Mouse (Mus musculus) midbrain, embryonic 15.5 days (tissue): ENCODE measurements around the gene Suz12. TPM values are rescaled to one million over a fixed set of nuclear protein-coding genes. Genes with fewer than 3 reads are reported as not detected.
"Not testable (repeated sequence)": the region's sequence is repeated elsewhere in the genome, so short reads cannot be mapped to it uniquely, and the experiment has no call there.

Source experiments
- ATAC-seq: fragments of 200-750 bp; cut with Nextera tagmentation; replicated peaks from 2 replicates; pipeline ENCODE4 v1.8.0; 2017; ENCODE audit warnings: moderate TSS enrichment
- H3K27ac ChIP-seq: fragments of 300-500 bp; sonication (generic); 2 replicates; pipeline ENCODE4 v1.5.1; 2015; ENCODE audit warnings: mild to moderate bottlenecking, inconsistent platforms
- H3K27me3 ChIP-seq: fragments of 300-500 bp; sonication (generic); replicated peaks from 2 replicates; pipeline ENCODE4 v1.6.1; 2015; ENCODE audit warnings: inconsistent platforms
- H3K36me3 ChIP-seq: fragments of 300-500 bp; sonication (generic); replicated peaks from 2 replicates; pipeline ENCODE4 v1.6.1; 2015; ENCODE audit warnings: inconsistent platforms
- H3K4me1 ChIP-seq: fragments of 300-500 bp; sonication (generic); 2 replicates; pipeline ENCODE4 v1.6.1; 2015; ENCODE audit warnings: inconsistent platforms
- H3K4me2 ChIP-seq: fragments of 300-500 bp; sonication (generic); 2 replicates; pipeline ENCODE4 v1.6.1; 2015; ENCODE audit warnings: inconsistent platforms, mild to moderate bottlenecking, moderate library complexity
- H3K4me3 ChIP-seq: fragments of 300-500 bp; sonication (generic); 2 replicates; pipeline ENCODE4 v1.5.1; 2015; ENCODE audit warnings: mild to moderate bottlenecking, inconsistent platforms
- H3K9ac ChIP-seq: fragments of 300-500 bp; sonication (generic); 2 replicates; pipeline ENCODE4 v1.6.1; 2015; ENCODE audit warnings: mild to moderate bottlenecking, inconsistent platforms
- H3K9me3 ChIP-seq: fragments of 300-500 bp; sonication (generic); 2 replicates; pipeline ENCODE4 v1.6.1; 2016; ENCODE audit warnings: inconsistent platforms
- WGBS: fragments of 180-500 bp; shearing (Covaris S2); methylation state at CpG from one replicate; pipeline ENCODE4 v1.1.7; 2015; ENCODE audit warnings: mixed read lengths; 5-methylcytosine and 5-hydroxymethylcytosine counted together
- polyA plus RNA-seq: library from polyadenylated mRNA; unstranded; fragments of >200 nt; fragmentation: Nextera tagmentation; extraction: Ambion mirVana; gene quantifications from 2 replicates; pipeline ENCODE4 v1.2.1, GENCODE M21; 2015

Gene Suz12
- polyA plus RNA-seq, 1 experiment from 2014 or later, result 13.8 TPM

GRCm38 (mm10) chr11:79994271-79994988 lies 1.5 kb downstream of the Suz12 start:
- Histone ChIP-seq H3K9me3 (no peaks in the 10 kb centered on the region), H3K9ac (peak overlapping the region; percentile 80; the same call in 1 of the 2 replicates), H3K4me2 (peak overlapping the region; percentile 76), H3K4me3 (peak overlapping the region; percentile 94), H3K27me3 (no peaks in the 10 kb centered on the region), H3K27ac (no peak overlapping the region), H3K36me3 (no peaks in the 10 kb centered on the region), H3K4me1 (0 out of 2 replicates have a peak, but pooled peaks cover 5% of the 10 kb centered on the region)
- ATAC-seq, result no peak
- WGBS, result 3% methylated on average over 7 of the region's 7 CpGs

GRCm38 (mm10) chr11:80016533-80016932 lies 23.6 kb downstream of the Suz12 start:
- H3K9me3 ChIP-seq, H3K27ac ChIP-seq, H3K4me3 ChIP-seq, H3K4me1 ChIP-seq, H3K9ac ChIP-seq, H3K4me2 ChIP-seq, ATAC-seq, H3K27me3 ChIP-seq: not testable (repeated sequence)
- 94% methylated on average over 5 of the region's 5 CpGs for WGBS
- H3K36me3 ChIP-seq, result peaks cover 32% of the 10 kb centered on the region

- H3K27ac ChIP-seq, result no peak overlapping the region
- 100% methylated on average over 1 of the region's 1 CpGs for WGBS
- H3K36me3 ChIP-seq, result peaks cover 37% of the 10 kb centered on the region
- no peak overlapping the region for H3K9ac ChIP-seq
- H3K9me3 ChIP-seq, result no peaks in the 10 kb centered on the region
- H3K27me3 ChIP-seq, result no peaks in the 10 kb centered on the region
- no peak for ATAC-seq
- H3K4me3 ChIP-seq, result no peak overlapping the region
- no peak overlapping the region for H3K4me2 ChIP-seq
- no peaks in the 10 kb centered on the region for H3K4me1 ChIP-seq
Observed at GRCm38 (mm10) chr11:80019792-80020191, 26.9 kb downstream of the Suz12 start.

- no peak overlapping the region for H3K4me2 ChIP-seq
- H3K4me3 ChIP-seq, result no peak overlapping the region
- no peak overlapping the region for H3K9ac ChIP-seq
- H3K27me3 ChIP-seq, result no peaks in the 10 kb centered on the region
- peaks cover 39% of the 10 kb centered on the region for H3K36me3 ChIP-seq
- ATAC-seq, result no peak
- H3K27ac ChIP-seq, result no peak overlapping the region
- H3K9me3 ChIP-seq, result no peaks in the 10 kb centered on the region
- WGBS, result 93% methylated on average over 4 of the region's 4 CpGs
- no peaks in the 10 kb centered on the region for H3K4me1 ChIP-seq
Observed at GRCm38 (mm10) chr11:80021306-80021705, 28.4 kb downstream of the Suz12 start.

- 79% methylated on average over 8 of the region's 8 CpGs for WGBS
- Histone ChIP-seq H3K4me3 (no peak overlapping the region), H3K27ac (no peak overlapping the region), H3K36me3 (peaks cover 7% of the 10 kb centered on the region; the same call in 1 of the 2 replicates), H3K9me3 (no peaks in the 10 kb centered on the region), H3K9ac (no peak overlapping the region), H3K4me2 (no peak overlapping the region), H3K27me3 (no peaks in the 10 kb centered on the region), H3K4me1 (no peaks in the 10 kb centered on the region)
- ATAC-seq, result no peak
Observed at GRCm38 (mm10) chr11:80037495-80037894, 44.6 kb downstream of the Suz12 start.

- no peaks in the 10 kb centered on the region for H3K27me3 ChIP-seq
- H3K4me3 ChIP-seq, result no peak overlapping the region
- no peak for ATAC-seq
- H3K4me1 ChIP-seq, result no peaks in the 10 kb centered on the region
- H3K9me3 ChIP-seq, result no peaks in the 10 kb centered on the region
- no peak overlapping the region for H3K27ac ChIP-seq
- no peak overlapping the region for H3K9ac ChIP-seq
- 56% methylated on average over 10 of the region's 10 CpGs for WGBS
- H3K36me3 ChIP-seq, result no peaks in the 10 kb centered on the region
- H3K4me2 ChIP-seq, result no peak overlapping the region
Observed at GRCm38 (mm10) chr11:80042615-80043418, 49.9 kb downstream of the Suz12 start.

- no peak for ATAC-seq
- 90% methylated on average over 8 of the region's 8 CpGs for WGBS
- H3K9ac ChIP-seq, result no peak overlapping the region
- H3K4me3 ChIP-seq, result no peak overlapping the region
- H3K27me3 ChIP-seq, result no peaks in the 10 kb centered on the region
- no peaks in the 10 kb centered on the region for H3K9me3 ChIP-seq
- H3K4me2 ChIP-seq, result no peak overlapping the region
- H3K36me3 ChIP-seq, result no peaks in the 10 kb centered on the region
- H3K27ac ChIP-seq, result no peak overlapping the region
- no peaks in the 10 kb centered on the region for H3K4me1 ChIP-seq
Observed at GRCm38 (mm10) chr11:80043419-80043817, 50.5 kb downstream of the Suz12 start.

- Histone ChIP-seq H3K36me3 (no peaks in the 10 kb centered on the region), H3K27ac (no peak overlapping the region), H3K4me3 (no peak overlapping the region), H3K4me1 (no peaks in the 10 kb centered on the region), H3K9ac (no peak overlapping the region), H3K4me2 (no peak overlapping the region), H3K27me3 (no peaks in the 10 kb centered on the region), H3K9me3 (no peaks in the 10 kb centered on the region)
- WGBS, result 86% methylated on average over 7 of the region's 7 CpGs
- no peak for ATAC-seq
Observed at GRCm38 (mm10) chr11:80046856-80047255, 54.0 kb downstream of the Suz12 start.

GRCm38 (mm10) chr11:80050088-80050487 lies 57.2 kb downstream of the Suz12 start:
- Histone ChIP-seq H3K9me3 (no peaks in the 10 kb centered on the region), H3K36me3 (no peaks in the 10 kb centered on the region), H3K4me2 (no peak overlapping the region), H3K27me3 (no peaks in the 10 kb centered on the region), H3K4me3 (no peak overlapping the region), H3K9ac (no peak overlapping the region), H3K27ac (no peak overlapping the region), H3K4me1 (no peaks in the 10 kb centered on the region)
- 62% methylated on average over 2 of the region's 2 CpGs for WGBS
- no peak for ATAC-seq

GRCm38 (mm10) chr11:80052456-80052855 lies 59.5 kb downstream of the Suz12 start:
- Histone ChIP-seq H3K9me3 (no peaks in the 10 kb centered on the region), H3K27me3 (no peaks in the 10 kb centered on the region), H3K27ac (no peak overlapping the region), H3K9ac (no peak overlapping the region), H3K36me3 (no peaks in the 10 kb centered on the region), H3K4me1 (no peaks in the 10 kb centered on the region), H3K4me2 (no peak overlapping the region), H3K4me3 (no peak overlapping the region)
- 78% methylated on average over 7 of the region's 7 CpGs for WGBS
- no peak for ATAC-seq

GRCm38 (mm10) chr11:80053171-80053570 lies 60.3 kb downstream of the Suz12 start:
- H3K4me1 ChIP-seq, result no peaks in the 10 kb centered on the region
- 89% methylated on average over 5 of the region's 5 CpGs for WGBS
- H3K27ac ChIP-seq, result no peak overlapping the region
- H3K9ac ChIP-seq, result no peak overlapping the region
- H3K4me3 ChIP-seq, result no peak overlapping the region
- no peaks in the 10 kb centered on the region for H3K27me3 ChIP-seq
- H3K9me3 ChIP-seq, result no peaks in the 10 kb centered on the region
- no peak for ATAC-seq
- H3K36me3 ChIP-seq, result no peaks in the 10 kb centered on the region
- H3K4me2 ChIP-seq, result no peak overlapping the region

- WGBS, result 88% methylated on average over 4 of the region's 4 CpGs
- H3K9me3 ChIP-seq, result no peaks in the 10 kb centered on the region
- H3K9ac ChIP-seq, result no peak overlapping the region
- no peaks in the 10 kb centered on the region for H3K4me1 ChIP-seq
- H3K4me2 ChIP-seq, result no peak overlapping the region
- 0 out of 2 replicates have a peak, but pooled peaks cover 4% of the 10 kb centered on the region for H3K36me3 ChIP-seq
- H3K27ac ChIP-seq, result no peak overlapping the region
- no peak overlapping the region for H3K4me3 ChIP-seq
- no peaks in the 10 kb centered on the region for H3K27me3 ChIP-seq
- no peak for ATAC-seq
Observed at GRCm38 (mm10) chr11:80054659-80055058, 61.8 kb downstream of the Suz12 start.
